Mouse (Mus musculus) CD4-positive, CD25-positive, alpha-beta regulatory T cell, adult 4 months (primary cell): Measurements from ENCODE around the gene Katnbl1. TPM values are rescaled to one million over a fixed set of nuclear protein-coding genes. Genes with fewer than 3 reads are reported as not detected.

Experiments used
- polyA plus RNA-seq, 2 experiments: library from polyadenylated mRNA; unstranded; fragments of 100-300 nt; shearing (Covaris generic); gene quantifications; one replicate each; pipeline ENCODE4 v1.2.1; 2017

The Katnbl1 gene
- polyA plus RNA-seq, 2 experiments from 2014 or later = 21.1 to 23.5 TPM

Other genes starting within 250 kb of the Katnbl1 start
- gene Olfr1316, start 244.2 kb upstream of the Katnbl1 start, polyA plus RNA-seq = not detected
- not detected for gene Olfr1317, start 238.9 kb upstream of the Katnbl1 start, polyA plus RNA-seq
- not detected for gene Olfr1318, start 225.0 kb upstream of the Katnbl1 start, polyA plus RNA-seq
- gene Lpcat4, start 139.7 kb upstream of the Katnbl1 start, polyA plus RNA-seq = 10 to 100 TPM; 23.6 to 39.7 TPM
- not detected for gene Nutm1, start 119.9 kb upstream of the Katnbl1 start, polyA plus RNA-seq
- gene Nop10, start 117.3 kb upstream of the Katnbl1 start, polyA plus RNA-seq = 100 to 1,000 TPM; 153 to 229 TPM
- gene Slc12a6, start 113.4 kb upstream of the Katnbl1 start, polyA plus RNA-seq = 10 to 100 TPM; 51.7 to 61.2 TPM
- not detected for gene Gm21985, start 112.9 kb upstream of the Katnbl1 start, polyA plus RNA-seq
- 10 to 100 TPM; 67.0 to 76.1 TPM for gene Emc4, start 11.2 kb upstream of the Katnbl1 start, polyA plus RNA-seq
- gene Emc7, start 75.8 kb downstream of the Katnbl1 start, polyA plus RNA-seq = 10 to 100 TPM; 12.9 to 14.8 TPM
- not detected for gene Chrm5, start 101.6 kb downstream of the Katnbl1 start, polyA plus RNA-seq
- gene Aven, start 113.8 kb downstream of the Katnbl1 start, polyA plus RNA-seq = 10 to 100 TPM; 20.9 to 23.4 TPM